Mouse (Mus musculus): ENCODE data around the gene 1700017B05Rik. TPM values are rescaled to one million over a fixed set of nuclear protein-coding genes. Genes with fewer than 3 reads are reported as not detected.

Gene 1700017B05Rik
- polyA plus RNA-seq, 1 experiment from 2014 or later: 24.6 TPM

Other genes starting within 250 kb of the 1700017B05Rik start
- gene Sin3a, start 190.6 kb downstream of the 1700017B05Rik start, polyA plus RNA-seq (2015; fragmentation: Nextera tagmentation; extraction: Ambion mirVana): 31.8 and 36.6 TPM in 2 replicates
- gene Man2c1, start 131.9 kb downstream of the 1700017B05Rik start, polyA plus RNA-seq (2015; fragmentation: Nextera tagmentation; extraction: Ambion mirVana): 80.8 and 95.2 TPM in 2 replicates
- gene Neil1, start 114.3 kb downstream of the 1700017B05Rik start, polyA plus RNA-seq (2015; fragmentation: Nextera tagmentation; extraction: Ambion mirVana): 8.3 and 9.7 TPM in 2 replicates
- 104 and 105 TPM in 2 replicates for gene Commd4, start 104.3 kb downstream of the 1700017B05Rik start, polyA plus RNA-seq (2015; fragmentation: Nextera tagmentation; extraction: Ambion mirVana)
- not detected in 2 replicates for gene Trcg1, start 26.1 kb downstream of the 1700017B05Rik start, polyA plus RNA-seq (2015; fragmentation: Nextera tagmentation; extraction: Ambion mirVana)
- 25.8 and 30.3 TPM in 2 replicates for gene Ppcdc, start 177.5 kb upstream of the 1700017B05Rik start, polyA plus RNA-seq (2015; fragmentation: Nextera tagmentation; extraction: Ambion mirVana)
- 15.1 and 15.9 TPM in 2 replicates for gene Scamp5, start 205.4 kb upstream of the 1700017B05Rik start, polyA plus RNA-seq (2015; fragmentation: Nextera tagmentation; extraction: Ambion mirVana)
- gene Rpp25, start 241.4 kb upstream of the 1700017B05Rik start, polyA plus RNA-seq (2015; fragmentation: Nextera tagmentation; extraction: Ambion mirVana): 5.6 and 6.0 TPM in 2 replicates